Mouse (Mus musculus) myocyte (in vitro differentiated cells): ENCODE measurements around the gene Rxrg. TPM values are rescaled to one million over a fixed set of nuclear protein-coding genes. Genes with fewer than 3 reads are reported as not detected.

Experiments
- H3K27me3 ChIP-seq: one replicate; pipeline ENCODE4 v1.6.1; 2011; ENCODE audit not compliant: control insufficient read depth, insufficient read depth, insufficient read length
- H3K36me3 ChIP-seq: one replicate; pipeline ENCODE4 v1.6.1; 2011; ENCODE audit not compliant: control insufficient read depth, insufficient read depth
- H3K4me2 ChIP-seq: one replicate; pipeline ENCODE4 v1.6.1; 2011; ENCODE audit warnings: low read depth, control low read depth
- H3K4me3 ChIP-seq: one replicate; pipeline ENCODE4 v1.5.1; 2011; ENCODE audit warnings: mild to moderate bottlenecking, control low read depth, moderate library complexity
- H3K79me2 ChIP-seq: one replicate; pipeline ENCODE4 v1.6.1; 2011; ENCODE audit not compliant: control insufficient read depth, insufficient read depth
- H3ac ChIP-seq: one replicate; pipeline ENCODE4 v1.6.1; 2011; ENCODE audit not compliant: control insufficient read depth, insufficient read length
- CEBPB ChIP-seq: IDR thresholded peaks from 2 replicates; pipeline ENCODE4 v1.6.1; 2011; ENCODE audit warnings: mild to moderate bottlenecking, moderate library complexity; ENCODE audit not compliant: poor library complexity, insufficient read depth, severe bottlenecking
- E2F4 ChIP-seq: IDR thresholded peaks from one replicate; pipeline ENCODE4 v1.6.1; 2011; ENCODE audit warnings: mild to moderate bottlenecking, control low read depth, moderate library complexity; ENCODE audit not compliant: insufficient read depth
- MAX ChIP-seq: IDR thresholded peaks from one replicate; pipeline ENCODE4 v1.6.1; 2011; ENCODE audit warnings: low read depth, mild to moderate bottlenecking, control low read depth
- MYOD1 ChIP-seq, 3 experiments: IDR thresholded peaks; one replicate each; pipeline ENCODE4 v1.6.1; 2011; ENCODE audit warnings: control low read depth in 2 of 3, low read depth in 2 of 3, mild to moderate bottlenecking in 2 of 3, moderate library complexity in 1 of 3; ENCODE audit not compliant: insufficient read length in 2 of 3, control insufficient read depth in 1 of 3
- MYOG ChIP-seq, 3 experiments: IDR thresholded peaks; one replicate each; pipeline ENCODE4 v1.6.1; 2011; ENCODE audit warnings: control low read depth in 2 of 3, low read depth in 2 of 3, mild to moderate bottlenecking in 2 of 3; ENCODE audit not compliant: insufficient read length in 2 of 3, control insufficient read depth in 1 of 3, insufficient read depth in 1 of 3
- POLR2A ChIP-seq: IDR thresholded peaks from one replicate; pipeline ENCODE4 v1.6.1; 2011; ENCODE audit warnings: low read depth, mild to moderate bottlenecking, control low read depth, moderate library complexity; ENCODE audit not compliant: insufficient read length
- POLR2AphosphoS2 ChIP-seq: IDR thresholded peaks from one replicate; pipeline ENCODE4 v1.6.1; 2011; ENCODE audit warnings: low read depth, control low read depth; ENCODE audit not compliant: insufficient read length
- REST ChIP-seq: IDR thresholded peaks from one replicate; pipeline ENCODE4 v1.6.1; 2011; ENCODE audit warnings: mild to moderate bottlenecking, control low read depth, moderate library complexity; ENCODE audit not compliant: insufficient read depth, insufficient read length
- SRF ChIP-seq: IDR thresholded peaks from one replicate; pipeline ENCODE4 v1.6.1; 2011; ENCODE audit warnings: low read depth; ENCODE audit not compliant: control insufficient read depth, insufficient read length
- TCF12 ChIP-seq: IDR thresholded peaks from one replicate; pipeline ENCODE4 v1.6.1; 2011; ENCODE audit warnings: mild to moderate bottlenecking, control low read depth; ENCODE audit not compliant: poor library complexity, insufficient read depth, severe bottlenecking
- TCF3 ChIP-seq: IDR thresholded peaks from one replicate; pipeline ENCODE4 v1.6.1; 2011; ENCODE audit warnings: low read depth, control low read depth; ENCODE audit not compliant: insufficient read length
- USF1 ChIP-seq: IDR thresholded peaks from one replicate; pipeline ENCODE4 v1.6.1; 2011; ENCODE audit warnings: low read depth, mild to moderate bottlenecking, control low read depth, moderate library complexity
- polyA plus RNA-seq: library from polyadenylated mRNA; unstranded; fragments of >200 nt; fragmentation: generic; extraction: Trizol; gene quantifications from one replicate; pipeline ENCODE4 v1.2.1, GENCODE M21; 2012; ENCODE audit warnings: missing spikeins

Rxrg gene
- polyA plus RNA-seq, 1 experiment, result 0.07 TPM

GRCm38 (mm10) chr1:167663136-167663535, 65.0 kb downstream of the Rxrg start:
- Histone ChIP-seq H3K79me2 (no peaks in the 10 kb centered on the region), H3K36me3 (no peaks in the 10 kb centered on the region), H3K4me3 (no peak overlapping the region), H3K4me2 (no peak overlapping the region), H3ac (no peak overlapping the region), H3K27me3 (peaks cover 11% of the 10 kb centered on the region)
- no peak for TF ChIP-seq E2F4

DNA sequence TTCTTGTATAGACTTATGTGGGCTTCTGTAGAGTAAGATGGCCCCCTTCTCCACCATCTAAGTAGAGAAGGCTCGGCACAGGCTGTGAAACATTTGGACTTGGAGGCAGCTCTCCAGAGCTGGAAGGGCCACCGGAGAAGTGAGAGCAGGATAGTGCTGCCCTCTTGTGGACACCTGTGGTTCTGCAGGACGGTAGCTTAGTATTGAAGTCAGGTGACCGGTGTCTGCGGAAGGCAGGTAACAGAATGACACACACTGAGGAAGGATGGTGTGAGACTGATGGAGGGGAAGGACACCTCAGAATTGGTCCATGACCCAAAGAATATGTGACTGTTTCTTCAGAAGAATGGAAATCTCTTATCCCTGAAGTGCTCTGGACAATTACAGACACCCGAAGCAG, 71.6 kb downstream of the Rxrg start:
- peaks cover 16% of the 10 kb centered on the region for H3K27me3 ChIP-seq
- H3ac ChIP-seq, result no peak overlapping the region
- TF ChIP-seq TCF3 (no peak), MYOG (IDR thresholded peaks at IDR 0.05; ENCODE audit: control insufficient read depth in 1 of 3, insufficient read depth in 1 of 3, insufficient read length in 2 of 3, low read depth in 2 of 3) (no peak), USF1 (no peak), POLR2AphosphoS2 (no peak), TCF12 (no peak), SRF (no peak), POLR2A (no peak), E2F4 (no peak), REST (no peak), CEBPB (no peak)
- no peaks in the 10 kb centered on the region for H3K79me2 ChIP-seq
- H3K36me3 ChIP-seq, result no peaks in the 10 kb centered on the region
- H3K4me3 ChIP-seq, result no peak overlapping the region
- H3K4me2 ChIP-seq, result no peak overlapping the region

DNA sequence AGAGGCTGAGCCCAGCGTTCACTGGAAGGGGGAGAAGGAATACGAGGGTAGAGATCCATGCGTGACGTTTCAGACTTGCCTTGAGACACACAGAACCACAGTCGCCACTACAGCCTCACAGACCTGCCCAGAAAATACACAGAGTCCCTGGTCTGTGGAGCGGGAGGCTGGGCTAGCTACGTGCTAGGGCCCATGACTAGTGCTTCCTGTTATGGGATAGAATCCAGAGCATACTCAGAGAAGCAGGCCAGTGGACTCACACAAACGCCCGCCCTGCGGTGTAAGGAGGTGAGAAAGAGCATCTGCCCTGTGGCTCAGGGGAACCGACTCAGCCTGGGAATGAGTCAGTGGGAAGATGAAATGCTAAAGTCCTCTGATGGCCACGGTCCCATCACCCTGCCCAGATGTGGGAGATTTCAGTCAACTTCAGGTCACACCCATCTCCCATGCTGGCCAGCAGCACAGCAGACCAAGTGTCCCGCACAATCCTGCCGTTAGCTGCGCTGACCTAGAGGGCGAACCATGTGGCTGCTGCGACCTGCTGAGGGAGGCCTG, 74.3 kb downstream of the Rxrg start:
- Histone ChIP-seq H3K36me3 (no peaks in the 10 kb centered on the region), H3K4me3 (no peak overlapping the region), H3K79me2 (no peaks in the 10 kb centered on the region), H3K4me2 (no peak overlapping the region), H3K27me3 (peaks cover 16% of the 10 kb centered on the region), H3ac (no peak overlapping the region)
- no peak for TF ChIP-seq POLR2A
- no peak for TF ChIP-seq POLR2AphosphoS2
- TF ChIP-seq USF1, result no peak
- no peak for TF ChIP-seq MYOD1 (IDR thresholded peaks at IDR 0.05; ENCODE audit: control insufficient read depth in 1 of 3, insufficient read length in 2 of 3, low read depth in 2 of 3)
- TF ChIP-seq MYOG (IDR thresholded peaks at IDR 0.05; ENCODE audit: control insufficient read depth in 1 of 3, insufficient read depth in 1 of 3, insufficient read length in 2 of 3, low read depth in 2 of 3), result no peak
- TF ChIP-seq TCF12, result no peak
- no peak for TF ChIP-seq REST
- no peak for TF ChIP-seq SRF
- no peak for TF ChIP-seq MAX
- TF ChIP-seq TCF3, result no peak
- no peak for TF ChIP-seq E2F4
- no peak for TF ChIP-seq CEBPB

DNA sequence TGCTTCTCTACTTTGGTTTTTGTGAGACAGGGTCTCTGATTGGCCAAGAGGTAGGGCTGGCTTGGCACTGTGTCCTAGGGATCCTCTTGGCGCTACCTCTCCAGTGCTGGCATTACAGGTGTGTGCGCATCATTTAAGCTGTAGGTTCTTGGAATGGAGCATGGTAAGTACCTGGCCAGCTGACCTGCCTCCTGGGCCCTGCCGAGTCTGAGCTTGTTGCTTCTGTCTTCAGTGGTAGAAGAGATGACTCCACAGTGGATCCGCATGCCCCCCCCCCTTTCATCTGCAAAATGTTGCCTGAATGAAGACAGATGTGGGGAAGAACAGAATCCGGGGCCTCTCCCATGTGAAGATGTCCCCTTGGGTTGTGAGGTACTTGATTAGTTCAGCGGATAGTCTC, 80.9 kb downstream of the Rxrg start:
- H3K4me3 ChIP-seq, result no peak overlapping the region
- H3K27me3 ChIP-seq, result no peaks in the 10 kb centered on the region
- no peak for TF ChIP-seq MYOG (IDR thresholded peaks at IDR 0.05; ENCODE audit: control insufficient read depth in 1 of 3, insufficient read depth in 1 of 3, insufficient read length in 2 of 3, low read depth in 2 of 3)
- no peak for TF ChIP-seq REST
- no peak for TF ChIP-seq CEBPB
- TF ChIP-seq TCF12, result no peak
- no peak for TF ChIP-seq MAX
- TF ChIP-seq E2F4, result no peak
- H3K79me2 ChIP-seq, result no peaks in the 10 kb centered on the region
- H3K36me3 ChIP-seq, result no peaks in the 10 kb centered on the region
- H3K4me2 ChIP-seq, result no peak overlapping the region
- H3ac ChIP-seq, result no peak overlapping the region

- no peaks in the 10 kb centered on the region for H3K36me3 ChIP-seq
- peaks cover 22% of the 10 kb centered on the region for H3K27me3 ChIP-seq
- H3ac ChIP-seq, result no peak overlapping the region
- no peak for TF ChIP-seq SRF
- no peak for TF ChIP-seq MAX
- no peak for TF ChIP-seq USF1
- no peaks in the 10 kb centered on the region for H3K79me2 ChIP-seq
- no peak overlapping the region for H3K4me2 ChIP-seq
- H3K4me3 ChIP-seq, result no peak overlapping the region
Measured at GRCm38 (mm10) chr1:167688001-167688346, 89.8 kb downstream of the Rxrg start.
